Mouse (Mus musculus) c-Kit-positive CD71-positive TER-119-negative erythroid progenitor cells, embryonic 14.5 days (primary cell): ENCODE data around the gene Hsdl2.
"Not testable (repeated sequence)": the region's sequence is repeated elsewhere in the genome, so short reads cannot be mapped to it uniquely, and the experiment has no call there.

Experiments
- DNase-seq: peaks from one replicate; pipeline ENCODE4 v3.0.0-alpha.2; 2013; ENCODE audit warnings: low read depth

Hsdl2 gene

DNA sequence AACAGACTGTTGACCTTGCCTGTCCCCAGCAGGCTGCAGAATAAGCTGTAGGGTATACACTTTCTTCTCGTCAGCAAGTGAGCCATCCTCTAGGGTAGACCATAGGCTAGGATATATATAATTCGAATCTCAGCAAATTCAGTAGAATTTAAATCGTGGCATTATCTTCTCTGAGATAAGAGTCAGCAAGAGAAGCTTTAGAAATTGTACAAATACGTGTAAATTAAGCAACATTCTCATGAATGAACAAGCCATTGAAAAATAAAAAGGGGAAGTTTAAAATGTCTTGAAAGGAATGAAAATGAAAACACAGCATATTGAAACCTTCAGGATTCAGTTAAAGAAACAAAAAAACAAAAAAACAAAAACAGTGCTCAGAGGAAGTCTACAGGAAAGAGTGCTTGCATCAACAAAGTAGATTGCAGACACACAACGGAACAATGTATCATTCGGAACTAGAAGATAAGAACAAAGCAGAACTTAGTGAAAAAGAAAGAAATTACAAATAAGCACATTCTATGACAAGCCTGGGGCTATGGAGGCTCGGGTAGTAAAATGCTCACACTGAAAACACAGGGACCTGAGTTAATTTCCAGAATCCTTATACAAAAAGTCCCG, 15.7 kb upstream of the Hsdl2 start:
- no peak for DNase-seq

DNA sequence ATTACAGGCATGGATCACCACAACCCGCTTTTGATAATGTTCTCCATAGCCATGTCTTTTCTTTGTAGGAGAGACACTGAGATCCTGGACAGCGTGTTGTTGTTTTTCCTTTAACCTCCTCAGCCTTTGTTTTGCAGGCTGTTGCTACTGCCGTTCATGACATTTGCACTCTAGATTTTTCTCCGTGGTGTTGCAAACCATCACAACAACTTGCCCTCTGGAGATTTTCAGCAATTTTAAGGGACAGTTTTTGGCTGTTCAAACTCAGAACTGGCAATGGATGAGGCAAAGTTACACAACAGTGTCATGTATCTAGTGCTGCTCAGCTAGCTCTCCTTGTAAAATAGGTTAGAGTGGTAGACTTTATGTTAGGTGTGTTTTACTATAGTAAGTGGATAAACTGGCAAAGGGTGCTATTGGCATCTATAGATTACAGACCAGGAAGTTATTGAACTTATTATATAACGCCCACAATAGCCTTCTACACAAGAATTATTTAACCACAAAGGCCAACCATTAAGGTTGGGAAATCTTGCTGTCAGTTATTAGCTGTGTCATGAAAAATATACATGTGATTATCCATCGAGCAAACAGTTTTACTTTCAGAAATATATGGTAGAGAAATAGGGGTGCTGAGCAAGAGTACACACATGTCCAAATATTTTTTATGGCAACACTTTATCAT, 13.6 kb upstream of the Hsdl2 start:
- no peak for DNase-seq

GRCm38 (mm10) chr4:59569538-59569937, 11.8 kb upstream of the Hsdl2 start:
- DNase-seq: peak; percentile 94

- DNase-seq: not testable (repeated sequence)
Observed at GRCm38 (mm10) chr4:59570519-59570918, 10.8 kb upstream of the Hsdl2 start.

- peak; percentile 78 for DNase-seq
Observed at GRCm38 (mm10) chr4:59572521-59573118, 8.7 kb upstream of the Hsdl2 start.

- DNase-seq: no peak
Observed at GRCm38 (mm10) chr4:59575184-59575958, 6.0 kb upstream of the Hsdl2 start.

DNA sequence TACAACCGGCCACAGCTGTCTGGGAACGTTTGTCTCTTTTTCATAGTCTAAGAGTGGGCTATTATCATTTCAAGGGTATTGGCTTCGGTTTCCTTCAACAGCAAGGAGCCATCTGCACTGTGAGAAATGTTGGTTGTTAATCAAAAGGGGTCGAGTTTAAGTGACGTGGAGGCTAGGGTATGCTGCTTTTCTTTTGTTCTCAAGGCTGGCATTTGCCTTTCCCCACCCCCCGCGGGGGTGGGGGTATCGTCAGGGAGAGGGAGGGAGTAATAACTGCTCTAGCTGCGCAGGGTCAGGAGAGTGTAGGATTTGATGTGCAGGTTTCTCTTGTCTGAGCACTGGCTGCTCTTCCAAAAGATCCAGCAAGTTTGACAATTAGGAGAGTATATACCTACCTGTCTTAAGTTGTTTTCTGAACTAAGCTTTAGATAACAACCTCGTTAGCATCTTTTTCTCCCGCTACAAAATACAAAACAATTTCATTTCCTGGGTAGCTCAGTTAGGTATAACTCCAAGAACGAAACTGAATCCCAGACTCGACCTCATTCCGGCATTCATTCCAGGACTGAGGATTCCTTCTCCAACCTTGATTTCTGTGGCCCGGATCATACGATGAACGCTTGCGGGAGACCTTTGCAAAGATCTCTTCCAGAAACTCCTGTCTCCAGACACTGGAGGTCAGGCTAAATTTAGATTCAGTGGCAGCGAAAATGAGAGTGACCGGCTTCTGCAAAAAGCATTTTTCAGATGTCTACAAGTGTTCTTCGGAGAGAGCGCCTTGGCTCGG, 675 bp upstream of the Hsdl2 start:
- DNase-seq: no peak

DNA sequence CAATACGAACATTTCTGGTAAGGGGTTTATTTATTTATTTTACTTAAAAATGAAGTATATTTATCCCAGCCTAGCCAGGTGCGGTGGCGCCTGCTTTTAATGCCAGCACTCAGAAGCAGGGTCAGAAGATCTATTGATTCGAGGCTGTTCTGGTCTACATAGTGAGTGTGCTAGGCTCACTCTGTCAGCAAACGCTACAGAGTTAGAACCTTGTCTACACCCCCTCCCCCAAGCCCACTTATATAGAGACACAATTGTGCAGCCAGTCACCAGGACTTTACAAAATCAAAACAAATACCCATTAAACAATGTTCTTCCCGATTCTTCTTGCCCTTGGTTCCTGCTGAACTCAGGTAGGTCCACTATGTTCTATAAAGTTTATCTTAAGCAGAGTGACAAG, 823 bp downstream of the Hsdl2 start:
- DNase-seq: no peak

GRCm38 (mm10) chr4:59585097-59585496, 3.7 kb downstream of the Hsdl2 start:
- DNase-seq: no peak

GRCm38 (mm10) chr4:59587215-59587871, 6.0 kb downstream of the Hsdl2 start:
- no peak for DNase-seq

GRCm38 (mm10) chr4:59587872-59588226, 6.5 kb downstream of the Hsdl2 start:
- no peak for DNase-seq

GRCm38 (mm10) chr4:59594614-59595013, 13.3 kb downstream of the Hsdl2 start:
- no peak for DNase-seq

DNA sequence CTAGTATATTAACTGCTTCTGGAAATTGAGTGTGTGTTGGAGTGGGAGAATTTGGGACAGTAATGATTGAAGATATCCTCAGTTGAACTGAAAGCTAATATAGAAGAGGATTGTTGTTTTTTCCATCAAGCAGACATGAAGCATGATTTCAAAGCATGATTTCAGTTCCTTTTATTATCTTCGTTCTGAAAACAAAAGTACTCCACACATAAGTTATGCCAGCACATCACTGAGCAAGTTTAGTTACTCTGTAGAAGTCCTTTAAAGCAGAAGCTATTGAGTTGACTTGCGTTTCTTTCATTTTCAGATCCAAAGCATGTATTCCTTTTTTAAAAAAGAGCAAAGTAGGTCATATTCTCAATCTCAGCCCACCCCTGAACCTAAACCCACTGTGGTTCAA, 15.2 kb downstream of the Hsdl2 start:
- no peak for DNase-seq

DNA sequence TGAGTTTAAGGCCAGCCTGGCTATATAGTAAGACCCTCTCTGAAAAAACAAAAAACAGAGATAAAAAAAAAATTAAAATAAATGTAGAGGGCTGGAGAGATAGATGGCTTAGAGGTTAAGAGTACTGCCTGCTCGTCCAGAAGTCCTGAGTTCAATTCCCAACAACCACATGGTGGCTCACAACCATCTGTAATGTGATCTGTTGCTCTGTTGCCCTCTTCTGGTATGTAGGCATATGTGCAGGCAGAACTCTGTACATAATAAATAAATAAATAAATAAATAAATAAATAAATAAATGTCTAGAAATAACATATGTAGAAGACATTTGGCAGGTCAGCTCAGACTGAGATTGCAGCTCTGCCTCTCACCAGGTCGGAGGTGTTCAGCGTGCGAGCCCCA, 21.3 kb downstream of the Hsdl2 start:
- no peak for DNase-seq

DNA sequence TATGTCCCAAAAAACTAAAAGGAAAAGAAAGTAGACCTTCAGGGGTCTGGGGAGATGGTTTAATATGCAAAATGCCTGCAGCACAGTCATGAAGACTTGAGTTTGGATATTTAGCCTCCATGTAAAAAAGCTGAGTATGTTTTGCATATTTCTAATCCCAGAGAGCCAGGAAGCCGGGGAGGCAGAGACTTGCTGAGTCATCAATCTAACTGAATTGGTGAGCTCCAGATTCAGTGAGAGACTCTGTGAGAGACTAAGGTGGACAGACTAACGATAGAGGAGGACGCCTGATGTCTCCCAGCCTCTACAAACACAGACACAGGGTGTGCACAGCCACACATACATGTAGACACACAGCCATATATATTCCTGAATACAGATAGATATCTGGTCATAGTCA, 23.5 kb downstream of the Hsdl2 start:
- no peak for DNase-seq

GRCm38 (mm10) chr4:59605501-59605900, 24.1 kb downstream of the Hsdl2 start:
- DNase-seq: no peak

GRCm38 (mm10) chr4:59610411-59610810, 29.0 kb downstream of the Hsdl2 start:
- no peak for DNase-seq

DNA sequence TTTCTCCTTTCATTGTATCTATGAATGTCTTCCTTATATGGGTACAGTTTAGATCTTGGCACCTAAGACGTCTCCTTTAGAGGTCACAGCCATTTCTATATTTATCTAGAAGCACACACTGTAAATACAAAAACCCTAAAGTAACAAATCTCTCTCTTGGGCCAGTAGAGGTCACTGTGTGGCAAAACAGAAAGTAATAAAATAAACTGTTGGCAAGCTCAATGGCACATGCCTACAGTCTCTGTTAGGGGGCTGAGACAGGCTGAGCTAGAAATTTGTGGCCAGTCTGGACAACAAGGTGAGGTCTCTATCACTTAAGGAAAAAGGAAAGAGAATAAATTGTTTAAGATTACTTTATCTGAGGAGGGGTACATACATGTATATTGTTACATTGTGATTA, 33.6 kb downstream of the Hsdl2 start:
- DNase-seq: peak; percentile 74

GRCm38 (mm10) chr4:59619611-59620245, 38.4 kb downstream of the Hsdl2 start:
- no peak for DNase-seq

DNA sequence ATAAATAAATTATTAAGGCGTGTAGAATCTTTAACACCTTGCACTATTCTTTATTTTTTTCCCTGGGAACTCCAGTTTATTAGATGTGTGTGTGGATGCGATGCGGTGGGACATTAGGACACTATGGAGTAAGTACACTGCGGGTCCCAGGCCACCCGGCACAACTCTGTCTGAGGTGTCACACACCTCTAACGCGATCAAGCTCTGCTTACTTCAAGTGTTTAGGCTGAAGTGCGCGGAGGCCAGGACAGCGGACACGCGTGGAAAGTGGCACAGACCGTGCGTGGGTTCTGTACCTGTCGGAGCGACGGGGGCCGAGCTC, 44.3 kb downstream of the Hsdl2 start:
- no peak for DNase-seq
